Mouse (Mus musculus) intestine, embryonic 14.5 days (tissue): ENCODE measurements around the gene Pde7b. TPM values are rescaled to one million over a fixed set of nuclear protein-coding genes. Genes with fewer than 3 reads are reported as not detected.

Source experiments
- ATAC-seq: fragments of 200-750 bp; cut with Nextera tagmentation; replicated peaks from 2 replicates; pipeline ENCODE4 v1.8.0; 2017; ENCODE audit warnings: low read depth, moderate number of reproducible peaks, moderate TSS enrichment, moderate library complexity; ENCODE audit not compliant: low FRiP score, low TSS enrichment
- DNase-seq: peaks from one replicate; pipeline ENCODE4 v3.0.0-alpha.2; 2018; ENCODE audit warnings: low spot score
- H3K27ac ChIP-seq: fragments of 300-500 bp; sonication (generic); 2 replicates; pipeline ENCODE4 v1.5.1; 2014; ENCODE audit warnings: low read depth, mild to moderate bottlenecking, control low read depth
- H3K27me3 ChIP-seq: fragments of 300-500 bp; sonication (generic); replicated peaks from 2 replicates; pipeline ENCODE4 v1.6.1; 2014; ENCODE audit warnings: low read length, control low read depth; ENCODE audit not compliant: control insufficient read depth, insufficient read depth
- H3K36me3 ChIP-seq: fragments of 300-500 bp; sonication (generic); 2 replicates; pipeline ENCODE4 v1.6.1; 2014; ENCODE audit warnings: low read length, control low read depth; ENCODE audit not compliant: control insufficient read depth, insufficient read depth
- H3K4me1 ChIP-seq: fragments of 300-500 bp; sonication (generic); replicated peaks from 2 replicates; pipeline ENCODE4 v1.6.1; 2014; ENCODE audit warnings: low read length, control low read depth, mixed read lengths; ENCODE audit not compliant: control insufficient read depth, insufficient read depth
- H3K4me2 ChIP-seq: fragments of 300-500 bp; sonication (generic); 2 replicates; pipeline ENCODE4 v1.6.1; 2014; ENCODE audit warnings: low read length
- H3K4me3 ChIP-seq: fragments of 300-500 bp; sonication (generic); 2 replicates; pipeline ENCODE4 v1.5.1; 2014; ENCODE audit warnings: low read depth, low read length, control low read depth, mixed read lengths
- H3K9ac ChIP-seq: fragments of 300-500 bp; sonication (generic); 2 replicates; pipeline ENCODE4 v1.6.1; 2014; ENCODE audit warnings: mild to moderate bottlenecking, low read length
- H3K9me3 ChIP-seq: fragments of 300-500 bp; sonication (generic); 2 replicates; pipeline ENCODE4 v1.6.1; 2016; ENCODE audit warnings: low read length, control low read depth; ENCODE audit not compliant: control insufficient read depth
- WGBS: fragments of 180-500 bp; shearing (Covaris S2); extraction: QIAGEN DNeasy Blood & Tissue Kit; methylation state at CpG from one replicate; pipeline ENCODE4 v1.1.7; 2014; 5-methylcytosine and 5-hydroxymethylcytosine counted together
- polyA plus RNA-seq: library from polyadenylated mRNA; unstranded; fragments of >200 nt; fragmentation: Nextera tagmentation; extraction: Ambion mirVana; gene quantifications from 2 replicates; pipeline ENCODE4 v1.2.1, GENCODE M21; 2014

Gene Pde7b
- polyA plus RNA-seq, 1 experiment from 2014 or later, result 2.8 TPM

GRCm38 (mm10) chr10:20725384-20725983 is 606 bp upstream of the Pde7b start:
- H3K27ac ChIP-seq, result no peak overlapping the region
- no peak overlapping the region for H3K9ac ChIP-seq

DNA sequence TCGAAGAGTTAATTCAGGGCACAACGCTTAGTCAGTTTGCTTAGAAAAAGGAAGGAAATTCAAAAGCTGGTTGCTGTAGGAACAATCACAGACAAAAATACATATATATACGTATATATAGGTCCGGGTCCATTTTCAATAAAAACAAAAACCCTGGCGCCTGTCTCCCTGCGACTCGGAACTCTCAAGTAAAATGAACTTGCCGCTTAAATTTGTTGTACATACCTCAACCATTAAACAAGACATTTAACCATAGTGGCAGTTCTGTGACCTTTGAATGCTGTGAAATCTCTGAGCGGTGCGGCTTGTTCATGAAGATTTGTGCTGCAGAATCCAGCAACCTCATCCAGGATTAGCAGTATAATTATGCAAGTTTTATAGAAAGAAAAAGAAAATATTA is 427 bp downstream of the Pde7b start:
- H3K4me2 ChIP-seq, result peak overlapping the region; percentile 55
- H3K4me1 ChIP-seq, result peaks cover 19% of the 10 kb centered on the region; the same call in 1 of the 2 replicates
- ATAC-seq (no peak), DNase-seq (no peak)
- peak overlapping the region; percentile 39 for H3K4me3 ChIP-seq
- H3K9ac ChIP-seq, result peak overlapping the region; percentile 41
- H3K27me3 ChIP-seq, result no peaks in the 10 kb centered on the region
- WGBS, result 20% methylated on average over 10 of the region's 10 CpGs
- H3K36me3 ChIP-seq, result no peaks in the 10 kb centered on the region
- H3K9me3 ChIP-seq, result no peaks in the 10 kb centered on the region
- peak overlapping the region; percentile 12 for H3K27ac ChIP-seq

More at GRCm38 (mm10) chr10:20725384-20725983, 606 bp upstream of the Pde7b start:
- peak overlapping the region; percentile 55 for H3K4me2 ChIP-seq
- H3K4me1 ChIP-seq, result peaks cover 14% of the 10 kb centered on the region; the same call in 1 of the 2 replicates
- no peaks in the 10 kb centered on the region for H3K9me3 ChIP-seq
- H3K36me3 ChIP-seq, result no peaks in the 10 kb centered on the region
- H3K27me3 ChIP-seq, result no peaks in the 10 kb centered on the region
- WGBS, result 57% methylated on average over 8 of the region's 8 CpGs
- ATAC-seq (no peak), DNase-seq (no peak)
- no peak overlapping the region for H3K4me3 ChIP-seq

DNA sequence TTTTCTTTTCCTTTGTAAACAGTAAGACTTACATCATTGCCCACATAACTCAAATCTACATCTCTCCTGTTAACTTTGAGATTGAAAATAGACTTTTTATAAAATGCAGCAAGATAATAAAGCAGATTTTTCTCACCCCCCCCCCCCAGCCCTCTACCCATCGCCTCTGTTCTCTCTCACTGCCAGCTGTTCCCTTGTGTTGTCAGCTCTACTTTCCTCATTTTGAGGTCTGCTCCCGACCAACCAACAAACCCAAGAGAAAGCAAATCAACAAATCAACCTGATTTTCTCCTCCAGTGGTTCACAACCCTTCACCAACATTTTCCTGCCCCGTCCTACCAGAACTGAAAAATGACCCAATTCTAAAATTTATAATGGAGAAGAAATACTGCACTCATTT is 916 bp downstream of the Pde7b start:
- Histone ChIP-seq H3K4me2 (peak overlapping the region; percentile 55), H3K9me3 (no peaks in the 10 kb centered on the region), H3K9ac (peak overlapping the region; percentile 41), H3K27ac (0 out of 2 replicates have a peak overlapping the region, but pooled peaks have one; percentile 12), H3K36me3 (no peaks in the 10 kb centered on the region), H3K4me3 (peak overlapping the region; percentile 39), H3K27me3 (no peaks in the 10 kb centered on the region), H3K4me1 (peaks cover 19% of the 10 kb centered on the region; the same call in 1 of the 2 replicates)
- WGBS, result 13% methylated on average over 3 of the region's 3 CpGs
- no peak for DNase-seq
- no peak for ATAC-seq

DNA sequence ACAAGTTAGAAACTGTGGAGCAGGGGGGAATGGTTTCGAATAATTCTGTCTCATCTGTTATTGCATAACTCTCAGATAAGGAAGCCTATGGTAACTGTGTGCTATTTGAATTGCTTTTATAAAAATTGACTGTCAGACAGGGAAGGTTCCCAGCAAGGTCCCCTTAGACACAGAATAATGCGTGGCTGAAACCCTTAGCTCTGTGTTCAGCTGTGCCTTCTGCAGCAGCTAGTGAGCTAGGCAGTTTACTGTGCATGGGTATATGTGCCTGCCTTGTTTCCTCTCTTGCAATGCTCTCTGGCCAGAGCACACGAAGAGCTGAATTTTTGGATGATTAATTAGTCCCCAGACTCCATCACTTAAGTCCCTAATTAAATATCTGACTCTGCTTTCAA is 1.4 kb downstream of the Pde7b start:
- Histone ChIP-seq H3K4me1 (peaks cover 19% of the 10 kb centered on the region; the same call in 1 of the 2 replicates), H3K9me3 (no peaks in the 10 kb centered on the region), H3K27ac (0 out of 2 replicates have a peak overlapping the region, but pooled peaks have one; percentile 29), H3K36me3 (no peaks in the 10 kb centered on the region), H3K9ac (peak overlapping the region; percentile 20; the same call in 1 of the 2 replicates), H3K27me3 (no peaks in the 10 kb centered on the region), H3K4me3 (0 out of 2 replicates have a peak overlapping the region, but pooled peaks have one; percentile 5), H3K4me2 (peak overlapping the region; percentile 55)
- ATAC-seq (peak; percentile 57; the same call in 1 of the 2 replicates), DNase-seq (peak; percentile 60)
- WGBS, result 30% methylated on average over 3 of the region's 3 CpGs

GRCm38 (mm10) chr10:20722651-20723520 is 2.0 kb downstream of the Pde7b start:
- Histone ChIP-seq H3K36me3 (no peaks in the 10 kb centered on the region), H3K9me3 (no peaks in the 10 kb centered on the region), H3K4me3 (0 out of 2 replicates have a peak overlapping the region, but pooled peaks have one; percentile 5), H3K4me1 (peaks cover 19% of the 10 kb centered on the region; the same call in 1 of the 2 replicates), H3K9ac (peak overlapping the region; percentile 20; the same call in 1 of the 2 replicates), H3K27me3 (no peaks in the 10 kb centered on the region), H3K27ac (peak overlapping the region; percentile 29; the same call in 1 of the 2 replicates), H3K4me2 (peak overlapping the region; percentile 55)
- WGBS, result 42% methylated on average over 9 of the region's 9 CpGs
- 0 out of 2 replicates have a peak, but pooled peaks have one; percentile 63 for ATAC-seq
- peak; percentile 53 for DNase-seq

GRCm38 (mm10) chr10:20719201-20719600 is 5.7 kb downstream of the Pde7b start:
- WGBS, result 80% methylated on average over 2 of the region's 2 CpGs
- no peaks in the 10 kb centered on the region for H3K36me3 ChIP-seq
- DNase-seq (no peak), ATAC-seq (no peak)
- H3K9ac ChIP-seq, result no peak overlapping the region
- no peaks in the 10 kb centered on the region for H3K27me3 ChIP-seq
- H3K4me1 ChIP-seq, result peaks cover 13% of the 10 kb centered on the region; the same call in 1 of the 2 replicates
- H3K27ac ChIP-seq, result no peak overlapping the region
- no peak overlapping the region for H3K4me3 ChIP-seq
- H3K9me3 ChIP-seq, result no peaks in the 10 kb centered on the region
- H3K4me2 ChIP-seq, result no peak overlapping the region

DNA sequence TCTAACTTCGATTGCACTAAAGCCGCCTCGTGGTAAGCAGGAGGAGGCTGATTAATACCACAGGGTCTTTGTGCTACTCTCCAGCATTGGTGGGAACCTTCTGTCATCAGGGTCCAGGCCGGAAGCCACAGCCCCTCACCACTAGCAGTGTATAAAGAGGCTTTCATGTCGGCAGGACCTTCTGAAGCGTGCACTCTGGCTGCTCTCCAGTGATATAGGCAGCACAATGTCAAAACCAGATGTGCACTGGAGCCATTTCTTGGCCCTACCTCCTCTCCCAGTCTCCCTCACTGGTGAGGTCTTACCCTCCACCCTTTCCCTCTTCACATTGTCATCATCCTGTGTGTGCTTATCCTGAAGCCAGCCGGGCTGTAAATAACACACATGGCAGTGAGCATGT is 24.2 kb downstream of the Pde7b start:
- H3K4me3 ChIP-seq, result no peak overlapping the region
- DNase-seq (no peak), ATAC-seq (no peak)
- no peaks in the 10 kb centered on the region for H3K36me3 ChIP-seq
- H3K4me2 ChIP-seq, result no peak overlapping the region
- H3K9ac ChIP-seq, result no peak overlapping the region
- H3K4me1 ChIP-seq, result no peaks in the 10 kb centered on the region
- 59% methylated on average over 7 of the region's 7 CpGs for WGBS
- H3K27me3 ChIP-seq, result no peaks in the 10 kb centered on the region
- H3K9me3 ChIP-seq, result no peaks in the 10 kb centered on the region
- H3K27ac ChIP-seq, result no peak overlapping the region

GRCm38 (mm10) chr10:20699874-20700273 is 25.0 kb downstream of the Pde7b start:
- Histone ChIP-seq H3K4me1 (no peaks in the 10 kb centered on the region), H3K4me3 (no peak overlapping the region), H3K4me2 (no peak overlapping the region), H3K36me3 (no peaks in the 10 kb centered on the region), H3K27ac (no peak overlapping the region), H3K9ac (no peak overlapping the region), H3K27me3 (no peaks in the 10 kb centered on the region), H3K9me3 (no peaks in the 10 kb centered on the region)
- DNase-seq, result no peak
- WGBS, result 90% methylated on average over 9 of the region's 9 CpGs
- ATAC-seq, result no peak
